Comparison of ENCODE assay signal across 19 mouse cellular contexts in the genomic region with DNA sequence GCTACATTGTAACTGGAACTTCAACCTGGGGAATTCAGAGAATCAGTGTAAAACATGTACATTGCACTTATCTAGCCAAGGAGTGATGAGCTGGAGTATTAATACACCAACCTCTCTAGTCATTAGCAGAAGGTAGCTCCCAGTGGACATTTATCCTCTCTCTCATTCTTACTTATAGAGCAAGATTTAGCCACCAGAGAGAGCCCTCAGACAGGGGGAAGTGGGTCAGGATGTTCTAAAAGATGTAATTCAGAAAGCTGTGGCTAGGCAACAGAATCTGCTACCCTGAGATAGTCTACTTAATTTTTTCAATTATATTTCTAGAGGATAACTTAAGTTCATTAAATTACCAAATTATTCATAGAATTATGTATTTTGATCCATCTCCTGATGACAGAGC.
DNase-seq lines count a peak whose midpoint lies in the region; ATAC-seq and TF ChIP-seq lines count a peak whose summit lies in the region.
"Had no signal": no experiment of that assay in that cellular context is flagged by ENCODE, and none has a peak within 500 bp of the region (broad histone marks: within the 10 kb centered on the region; RNA-seq: fewer than 3 reads in every experiment).

No protein-coding gene starts in this region.

- no peaks in the 10 kb centered on the region for H3K36me3 ChIP-seq in liver, postnatal 0 days (replicated peaks; ENCODE audit: insufficient read depth, low read length)
- H3K36me3 ChIP-seq: G1E; liver, embryonic 13.5 days had no signal

- no peaks in the 10 kb centered on the region for H3K9me3 ChIP-seq in liver, postnatal 0 days (ENCODE audit: low read length)
- H3K9me3 ChIP-seq: forebrain, embryonic 13.5 days; G1E; liver, embryonic 13.5 days had no signal

- H3K9ac ChIP-seq in liver, postnatal 0 days (replicated peaks): no peak overlapping the region
- H3K9ac ChIP-seq: forebrain, embryonic 13.5 days; liver, embryonic 13.5 days had no signal

- H3K27ac ChIP-seq in gastrocnemius, adult 2 months: no peak overlapping the region
- no peak overlapping the region for H3K27ac ChIP-seq in liver, postnatal 0 days (ENCODE audit: low read depth)
- H3K27ac ChIP-seq: forebrain, embryonic 13.5 days; liver, embryonic 13.5 days had no signal

- no peaks in the 10 kb centered on the region for H3K4me1 ChIP-seq in liver, postnatal 0 days (ENCODE audit: insufficient read depth)
- H3K4me1 ChIP-seq: forebrain, embryonic 13.5 days; liver, embryonic 13.5 days had no signal

- TF ChIP-seq CTCF in gastrocnemius, adult 2 months (IDR thresholded peaks at IDR 0.05): peak; percentile 22
- peak; percentile 27 for TF ChIP-seq CTCF in liver, postnatal 0 days (IDR thresholded peaks at IDR 0.05; ENCODE audit: low read depth)

- H3K27me3 ChIP-seq in liver, postnatal 0 days (ENCODE audit: insufficient read depth, low read length): no peaks in the 10 kb centered on the region
- H3K27me3 ChIP-seq: forebrain, embryonic 13.5 days; liver, embryonic 13.5 days had no signal

- intact Hi-C loops in gastrocnemius, adult 2 months (cut with DNase I): no loop called here

- TF ChIP-seq EP300 in liver, postnatal 0 days (IDR thresholded peaks at IDR 0.05; ENCODE audit: low read depth): no peak

- no peak overlapping the region for H3K4me3 ChIP-seq in gastrocnemius, adult 2 months
- no peak overlapping the region for H3K4me3 ChIP-seq in liver, postnatal 0 days (ENCODE audit: low read depth, low read length)
- H3K4me3 ChIP-seq: forebrain, embryonic 13.5 days; liver, embryonic 13.5 days had no signal

- ATAC-seq in liver, postnatal 0 days: no peak
- no peak for ATAC-seq in megakaryocyte-erythroid progenitor cell, adult 5-6 weeks (replicated peaks; ENCODE audit: low FRiP score, low TSS enrichment, poor library complexity, severe bottlenecking)
- ATAC-seq: forebrain, embryonic 13.5 days; hindbrain, embryonic 16.5 days had no signal

- no peak for DNase-seq in gastrocnemius, adult 2 months
- no peak for DNase-seq in gastrocnemius, postnatal 10 days
- no peak for DNase-seq in liver, postnatal 0 days
- DNase-seq in liver (no peak), 416B (ENCODE audit: low read depth) (peak; percentile 1)
- peak; percentile 20 for DNase-seq in brain, adult 2 months (ENCODE audit: low read depth, low spot score)
- no peak for DNase-seq in embryo, embryonic 10 days (ENCODE audit: low spot score)
- DNase-seq: adrenal gland, postnatal 14 days; cerebellum, adult 9-10 months; gastrocnemius, postnatal 36 days; kidney, adult 2 months; liver, embryonic 13.5 days; lung, postnatal 14 days had no signal

- H3K4me2 ChIP-seq in liver, postnatal 0 days (ENCODE audit: low read depth, low read length): no peak overlapping the region
- H3K4me2 ChIP-seq: forebrain, embryonic 13.5 days; heart, embryonic 11.5 days; liver, embryonic 13.5 days; midbrain, embryonic 11.5 days had no signal

Comparison
In these comparisons a context has a peak if more than half of its experiments do, and no peak if none do; other contexts are left out.
1. DNase-seq: peak in 416B (single experiment) and brain, adult 2 months (single experiment); none in gastrocnemius, adult 2 months (single experiment), gastrocnemius, postnatal 10 days (single experiment), liver, postnatal 0 days (single experiment), liver (single experiment) and embryo, embryonic 10 days (single experiment).